Mouse (Mus musculus) fibroblast of lung, adult 2 months (primary cell): ENCODE measurements at regions not wholly inside any gene's neighbourhood (a gene's known extent, or its start where the extent isn't known, plus 50 kb on each side); places are given as distances from the start of the nearest gene placed in this dataset.

Experiments
- DNase-seq: peaks from one replicate; pipeline ENCODE4 v3.0.0-alpha.2; 2011; ENCODE audit warnings: low read depth

DNA sequence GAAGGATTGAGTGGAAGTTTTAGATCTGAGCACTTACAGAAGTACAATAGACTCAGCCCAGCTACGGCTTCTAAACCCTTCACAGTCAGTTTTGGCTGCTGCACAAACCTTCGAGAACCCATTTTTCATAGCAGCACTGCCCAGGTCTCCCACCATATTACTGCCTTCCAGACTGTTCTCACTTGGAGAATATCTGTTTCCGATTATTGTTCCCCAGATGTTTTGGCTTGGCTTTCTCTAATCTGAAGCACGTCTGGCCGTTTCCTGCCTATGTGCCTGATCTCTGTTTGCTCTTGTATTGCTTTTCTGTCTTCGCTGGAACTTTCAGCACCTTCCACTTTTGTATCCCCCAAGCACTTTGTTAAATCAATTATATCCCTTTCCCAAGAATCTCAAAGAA lies 368.0 kb downstream of the Mllt3 start:
- no peak for DNase-seq

GRCm38 (mm10) chr4:87662876-87663275 lies 370.3 kb downstream of the Mllt3 start:
- DNase-seq = no peak

DNA sequence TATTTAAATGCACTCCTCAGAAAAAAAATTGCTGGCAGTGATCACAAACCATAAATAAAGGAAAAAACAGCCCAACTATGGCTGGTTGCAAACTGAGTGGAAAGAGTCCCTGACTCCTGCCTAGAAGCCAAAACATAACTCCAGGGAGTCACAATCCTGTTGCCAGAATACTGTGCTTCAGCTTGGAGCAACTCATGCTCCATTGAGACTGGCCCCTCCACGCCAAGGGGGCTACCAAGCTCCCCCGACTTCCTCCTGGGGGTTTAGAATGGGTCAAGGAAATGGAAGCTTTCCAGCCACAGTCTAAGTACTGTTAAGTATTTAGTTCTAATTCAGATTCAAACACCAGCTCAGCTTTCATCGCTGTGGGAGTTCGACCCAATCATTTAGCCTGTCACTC lies 374.8 kb downstream of the Mllt3 start:
- no peak for DNase-seq

DNA sequence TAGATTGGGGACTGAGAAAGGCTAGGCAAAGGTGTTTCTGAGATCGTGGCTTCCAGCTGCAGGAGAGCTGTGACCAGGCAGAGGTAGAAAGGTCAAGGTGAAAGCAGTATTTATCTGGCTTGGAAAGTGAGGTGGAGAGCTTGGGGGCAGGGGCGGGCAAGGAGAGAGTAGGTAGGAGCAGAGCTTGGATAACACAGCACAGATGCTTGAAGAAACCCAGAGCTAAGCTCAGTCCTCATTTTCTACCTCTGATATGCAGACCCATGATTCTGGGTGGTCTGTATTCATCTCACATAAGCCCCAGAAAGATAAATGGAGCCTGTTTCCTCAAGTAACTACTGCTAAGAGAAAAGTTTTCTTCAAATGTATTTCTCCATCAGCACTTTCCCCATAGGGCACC lies 375.3 kb downstream of the Mllt3 start:
- DNase-seq = no peak

- no peak for DNase-seq
Observed at GRCm38 (mm10) chr4:87653440-87654165, 379.6 kb downstream of the Mllt3 start.

GRCm38 (mm10) chr4:87652314-87652934 lies 380.7 kb downstream of the Mllt3 start:
- no peak for DNase-seq

- DNase-seq = no peak
Observed at GRCm38 (mm10) chr4:87651275-87651674, 381.9 kb downstream of the Mllt3 start.

DNA sequence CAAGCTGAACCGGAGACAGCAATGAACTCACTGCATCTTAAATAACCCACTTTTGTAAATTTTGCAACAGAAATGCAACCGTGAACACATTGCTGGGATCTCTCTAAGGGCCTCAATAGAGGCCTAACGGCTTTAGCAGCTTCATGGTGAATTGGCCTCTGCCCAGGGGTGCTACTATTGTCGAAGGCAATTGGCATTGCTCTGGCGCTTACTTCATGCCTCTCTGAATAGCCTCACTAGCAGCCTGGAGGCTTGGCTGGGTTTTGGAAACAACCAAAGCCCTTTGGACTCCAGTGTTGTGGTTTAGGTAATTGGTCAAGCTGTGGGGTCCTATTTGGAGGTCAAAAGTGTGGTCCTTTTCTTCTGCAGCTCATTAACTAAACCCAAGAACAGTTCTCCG lies 382.3 kb downstream of the Mllt3 start:
- DNase-seq = no peak

DNA sequence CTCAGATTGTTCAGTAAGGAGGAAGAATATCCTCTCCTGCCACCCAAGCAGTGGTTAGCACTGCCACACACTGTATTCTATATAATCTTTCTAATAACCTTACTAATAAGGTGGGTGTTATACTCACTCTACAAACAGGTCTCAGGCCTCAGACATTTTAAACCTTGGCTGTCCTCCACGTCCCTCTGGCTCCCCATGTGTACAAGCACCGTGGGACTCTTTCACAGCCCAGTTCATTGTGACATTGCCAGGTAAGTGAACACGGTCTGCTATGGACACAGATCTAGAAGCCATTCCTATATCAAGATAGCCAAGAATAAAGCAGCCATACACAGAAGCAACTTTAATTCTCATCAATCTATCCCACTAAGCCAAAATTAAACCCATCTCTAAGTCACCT lies 382.8 kb downstream of the Mllt3 start:
- no peak for DNase-seq

GRCm38 (mm10) chr4:87648919-87649318 lies 384.2 kb downstream of the Mllt3 start:
- no peak for DNase-seq

- no peak for DNase-seq
Observed at GRCm38 (mm10) chr4:87647932-87648911, 384.9 kb downstream of the Mllt3 start.

- no peak for DNase-seq
Observed at GRCm38 (mm10) chr4:87642002-87642401, 391.2 kb downstream of the Mllt3 start.

DNA sequence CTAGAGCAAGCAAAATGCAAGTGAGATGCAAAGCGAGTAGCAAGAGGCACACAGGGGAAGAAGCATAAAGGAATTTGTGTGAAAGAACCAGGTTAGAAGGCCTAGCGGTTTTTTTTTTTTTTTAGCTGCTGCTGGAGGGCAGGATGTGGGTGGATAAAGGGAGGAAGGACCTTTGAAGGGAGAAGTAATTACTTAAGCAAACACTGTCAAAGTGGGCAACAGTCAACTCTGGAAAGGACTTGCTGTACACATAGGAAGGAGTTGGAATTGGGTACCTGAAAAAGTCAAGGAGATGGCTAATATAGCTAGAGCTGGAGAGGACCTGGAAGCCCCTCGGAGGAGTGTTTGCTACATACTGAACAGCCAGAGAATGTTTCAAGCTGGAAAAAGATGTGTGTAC lies 391.6 kb downstream of the Mllt3 start:
- DNase-seq = no peak

GRCm38 (mm10) chr4:87638380-87638646 lies 394.9 kb downstream of the Mllt3 start:
- no peak for DNase-seq

DNA sequence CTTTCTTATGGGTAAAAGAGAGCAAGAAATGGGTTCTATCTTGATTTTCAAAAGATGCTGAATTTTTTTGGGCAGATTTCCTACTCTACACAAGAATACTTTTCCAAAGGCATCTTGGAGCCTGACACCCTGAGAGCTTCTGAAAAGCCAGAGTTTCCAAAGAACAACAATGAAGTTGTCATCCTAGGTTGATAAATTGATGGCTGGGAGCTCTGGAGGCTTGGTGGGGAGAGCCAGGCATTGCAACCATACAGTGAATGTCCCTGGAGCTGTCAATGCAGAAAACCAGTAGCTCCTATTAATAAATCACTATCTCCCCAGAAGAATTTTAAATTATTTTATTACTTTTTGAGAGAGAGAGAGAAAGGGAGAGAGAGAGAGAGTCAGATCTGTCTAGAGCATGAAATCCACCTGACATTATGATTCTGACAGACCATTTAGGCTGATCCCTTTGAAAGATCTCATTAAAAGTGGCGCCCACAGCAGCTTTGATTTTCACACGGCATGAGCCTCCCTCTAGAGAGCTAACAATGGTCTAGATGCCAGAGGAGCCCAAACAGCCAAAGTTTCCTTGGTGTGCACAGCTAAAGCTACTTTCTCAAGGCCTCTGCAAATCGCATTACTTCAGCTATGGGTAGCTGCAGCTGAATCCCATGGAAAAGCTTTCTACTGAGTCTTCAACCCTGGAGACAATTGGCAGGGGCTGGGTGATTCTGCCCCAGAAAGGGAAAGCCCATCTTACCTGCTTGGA lies 395.4 kb downstream of the Mllt3 start:
- no peak for DNase-seq

DNA sequence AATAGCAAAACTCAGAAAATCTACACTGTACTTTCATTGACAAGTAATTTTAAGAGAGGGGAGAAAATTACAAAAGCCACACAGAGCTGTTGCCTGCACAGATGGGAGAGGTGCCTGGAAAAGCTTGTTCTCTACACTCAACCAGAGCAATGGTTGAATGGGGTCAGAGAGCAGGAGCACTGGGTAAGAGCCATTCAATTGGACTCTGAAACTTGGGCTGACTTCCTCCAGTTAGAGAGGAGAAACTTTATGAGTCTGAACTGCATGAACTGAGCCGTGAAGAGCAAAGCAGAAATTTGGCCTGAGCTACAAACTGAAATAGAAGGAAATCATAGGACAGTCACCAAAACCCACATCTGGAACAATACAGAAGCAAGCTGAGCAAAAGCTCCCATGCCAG lies 380.8 kb upstream of the Slc24a2 start:
- no peak for DNase-seq

DNA sequence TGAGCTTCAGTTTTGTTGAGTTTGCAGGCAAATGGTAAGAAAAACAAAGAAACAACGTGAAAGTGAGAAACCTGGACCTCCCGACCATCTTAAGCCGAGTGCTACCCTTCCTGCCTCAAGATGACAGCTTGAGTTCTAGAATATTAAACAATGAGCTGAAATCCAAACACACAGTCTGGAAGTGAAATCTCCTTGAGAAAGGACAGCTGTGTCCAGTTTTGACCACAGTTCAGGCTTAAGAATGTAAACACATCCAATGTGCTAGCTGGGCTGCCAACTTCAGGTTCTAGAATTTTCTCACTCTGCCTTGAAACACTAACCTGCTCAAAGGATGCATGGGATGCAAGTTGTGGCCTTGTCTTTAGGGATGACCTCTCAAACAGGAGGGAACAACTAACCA lies 363.4 kb upstream of the Slc24a2 start:
- DNase-seq = no peak

DNA sequence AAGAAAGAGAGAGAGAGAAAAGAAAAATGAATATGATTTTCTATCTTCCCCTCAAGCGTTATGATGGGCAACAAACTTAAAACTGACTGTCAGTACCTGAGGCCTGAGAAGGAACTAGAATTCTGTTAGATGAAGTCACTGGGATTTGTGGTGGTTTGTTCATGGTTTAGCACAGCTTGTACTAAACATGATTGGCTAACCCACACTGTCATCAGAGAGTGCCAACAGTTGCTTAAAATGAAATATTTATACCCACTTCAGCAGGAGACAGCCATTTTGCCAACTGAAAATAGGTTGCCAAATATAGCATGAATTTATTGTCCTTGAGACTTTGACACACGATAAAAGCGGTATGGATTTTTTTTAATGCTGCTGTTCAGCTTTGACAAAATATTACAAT lies 360.5 kb upstream of the Slc24a2 start:
- no peak for DNase-seq

DNA sequence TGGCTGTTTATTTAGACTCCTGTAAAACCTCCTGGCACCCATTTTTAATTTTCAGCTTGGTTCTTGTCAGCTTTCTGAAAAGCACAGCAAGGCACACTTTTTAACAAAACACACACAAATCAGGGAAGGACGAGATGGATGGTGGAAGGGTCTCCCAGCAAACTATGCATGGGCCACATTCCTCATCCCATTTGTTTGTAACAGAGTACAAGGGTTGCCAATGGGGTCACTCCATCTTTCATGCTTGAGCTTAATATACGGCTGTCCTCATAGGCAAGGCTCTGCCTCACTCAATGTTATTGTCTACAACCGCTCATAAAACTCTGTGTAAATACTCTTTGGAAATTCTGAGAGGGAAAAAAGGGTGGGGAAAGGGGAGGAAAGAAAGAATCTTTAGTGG lies 347.9 kb upstream of the Slc24a2 start:
- DNase-seq = no peak

DNA sequence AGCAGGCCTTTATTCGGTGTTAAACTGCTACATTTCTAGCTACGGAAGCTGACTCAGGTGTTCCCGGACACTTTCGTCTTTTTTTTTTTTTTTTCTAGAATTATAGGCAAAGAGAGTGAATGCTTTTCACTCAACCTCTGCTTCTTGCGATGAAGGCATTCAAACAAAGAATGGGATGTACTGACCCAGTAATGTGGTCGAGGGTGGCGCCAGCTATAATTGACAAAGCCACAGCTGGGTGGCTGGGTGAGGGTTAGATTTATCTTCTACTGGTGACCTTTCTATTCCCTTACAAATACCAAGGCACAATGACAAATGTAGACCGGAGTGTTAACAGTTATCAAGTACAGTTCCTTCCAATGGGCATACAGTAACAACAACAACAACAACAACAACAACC lies 340.7 kb upstream of the Slc24a2 start:
- DNase-seq = no peak

GRCm38 (mm10) chr4:87570470-87570891 lies 340.2 kb upstream of the Slc24a2 start:
- peak; percentile 5 for DNase-seq

DNA sequence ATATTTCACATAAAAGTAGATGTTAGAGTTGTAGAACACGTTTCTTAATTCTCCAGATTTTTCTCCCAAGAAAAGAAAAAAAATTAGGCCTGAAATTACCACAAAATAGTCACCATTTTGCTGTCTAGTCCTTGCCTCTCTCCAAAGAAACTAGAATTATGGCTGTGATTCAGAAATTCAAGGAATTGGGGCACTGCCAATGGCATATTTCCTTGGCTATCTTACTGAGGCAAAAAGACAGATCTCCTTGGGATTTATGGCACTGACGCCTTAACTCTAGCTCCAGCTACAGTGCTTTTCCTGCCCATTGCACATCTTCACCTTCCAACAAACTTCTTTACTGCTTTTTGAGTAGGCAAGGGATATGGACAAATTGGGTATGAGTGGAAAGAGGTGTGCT lies 336.3 kb upstream of the Slc24a2 start:
- DNase-seq = no peak
